Mouse (Mus musculus) ES-Bruce4 (cell line): ENCODE measurements around the gene Adgrg5.

Experiments
- CTCF ChIP-seq: IDR thresholded peaks from one replicate; pipeline ENCODE4 v1.8.1; 2011; ENCODE audit warnings: low read depth, low read length
- EP300 ChIP-seq: IDR thresholded peaks from 2 replicates; pipeline ENCODE4 v1.6.1; 2011; ENCODE audit warnings: low read depth, low read length; ENCODE audit not compliant: insufficient read depth
- POLR2A ChIP-seq: IDR thresholded peaks from one replicate; pipeline ENCODE4 v1.8.1; 2011; ENCODE audit warnings: low read length; ENCODE audit not compliant: insufficient read depth

- TF ChIP-seq POLR2A (no peak), CTCF (no peak), EP300 (no peak)
Measured at GRCm38 (mm10) chr8:94991454-94991994, 68.0 kb downstream of the Adgrg5 start.
